31 mouse cellular contexts compared by ENCODE assay signal in genomic region chr10:118028831-118029230, GRCm38 (mm10).
A peak's percentile ranks its signal among the peaks of the same experiment; 100 is the strongest.
DNase-seq lines count a peak whose midpoint lies in the region; ATAC-seq lines count a peak whose summit lies in the region.
"Had no signal": no experiment of that assay in that cellular context is flagged by ENCODE, and none has a peak within 500 bp of the region (broad histone marks: within the 10 kb centered on the region; RNA-seq: fewer than 3 reads in every experiment).

No protein-coding gene starts in this region.

- H3K4me1 ChIP-seq in kidney, embryonic 14.5 days (ENCODE audit: control insufficient read depth, insufficient read depth, low read length), result no peaks in the 10 kb centered on the region
- H3K4me1 ChIP-seq: embryonic facial prominence, embryonic 13.5 days; heart, embryonic 12.5 days; hindbrain, embryonic 10.5 days; hindbrain, embryonic 15.5 days; intestine, embryonic 15.5 days; liver, embryonic 12.5 days; midbrain, embryonic 12.5 days; neural tube, embryonic 12.5 days; stomach, embryonic 15.5 days had no signal

- peak; percentile 67 for DNase-seq in ovary, adult 18-20 months (ENCODE audit: low spot score)
- DNase-seq in ovary, postnatal 10 days (ENCODE audit: low spot score), result no peak
- DNase-seq in NIH3T3 (ENCODE audit: low read depth), result peak; percentile 45
- peak; percentile 84 for DNase-seq in adrenal gland, adult 8-10 months
- peak; percentile 59 for DNase-seq in fibroblast of lung, adult 2 months (ENCODE audit: low read depth)
- no peak for DNase-seq in Muller cell, postnatal 12 days (ENCODE audit: inconsistent ontology term)
- DNase-seq: cerebellum, adult 11 months; cerebellum, postnatal 10 days; heart, adult 2 months; heart, postnatal 14 days; kidney, adult 9 months; kidney, postnatal 14 days; liver, postnatal 0 days; lung, postnatal 4 days; right cerebral cortex, postnatal 25 days; thymus, postnatal 14 days had no signal

- no peak for ATAC-seq in kidney, embryonic 14.5 days (ENCODE audit: low FRiP score, low TSS enrichment)
- ATAC-seq: activated CD4-positive, CD25-positive, alpha-beta regulatory T cell, adult 4 months; forebrain, embryonic 16.5 days; intestine, embryonic 15.5 days; liver, embryonic 12.5 days; liver, postnatal 0 days had no signal

- whole genome bisulfite sequencing in kidney, embryonic 14.5 days, result 88% methylated on average over 9 of the region's 9 CpGs

- no peak overlapping the region for H3K4me3 ChIP-seq in kidney, embryonic 14.5 days (ENCODE audit: low read length)
- H3K4me3 ChIP-seq: embryonic facial prominence, embryonic 13.5 days; heart, adult 2 months; heart, embryonic 12.5 days; hindbrain, embryonic 10.5 days; hindbrain, embryonic 15.5 days; intestine, embryonic 15.5 days; left cerebral cortex, adult 2 months; liver, embryonic 12.5 days; megakaryocyte, embryonic 14.5 days; midbrain, embryonic 12.5 days; myocyte; neural tube, embryonic 12.5 days; stomach, embryonic 15.5 days had no signal

- H3K9ac ChIP-seq in kidney, embryonic 14.5 days (ENCODE audit: low read depth, low read length), result no peak overlapping the region
- H3K9ac ChIP-seq: embryonic facial prominence, embryonic 13.5 days; heart, embryonic 12.5 days; hindbrain, embryonic 15.5 days; intestine, embryonic 15.5 days; liver, embryonic 12.5 days; liver, postnatal 0 days; midbrain, embryonic 12.5 days; neural tube, embryonic 12.5 days; stomach, embryonic 15.5 days had no signal

- H3K27ac ChIP-seq in kidney, embryonic 14.5 days (ENCODE audit: low read depth, low read length), result no peak overlapping the region
- H3K27ac ChIP-seq: embryonic facial prominence, embryonic 13.5 days; heart, adult 2 months; hindbrain, embryonic 10.5 days; hindbrain, embryonic 15.5 days; intestine, embryonic 15.5 days; left cerebral cortex, adult 2 months; liver, embryonic 12.5 days; midbrain, embryonic 12.5 days; neural tube, embryonic 12.5 days; stomach, embryonic 15.5 days had no signal

- H3K27me3 ChIP-seq in kidney, embryonic 14.5 days (ENCODE audit: control insufficient read depth, insufficient read depth, low read length), result no peaks in the 10 kb centered on the region
- H3K27me3 ChIP-seq: embryonic facial prominence, embryonic 13.5 days; heart, embryonic 12.5 days; hindbrain, embryonic 15.5 days; intestine, embryonic 15.5 days; liver, embryonic 12.5 days; megakaryocyte, embryonic 14.5 days; midbrain, embryonic 12.5 days; neural tube, embryonic 12.5 days; stomach, embryonic 15.5 days had no signal

- H3K9me3 ChIP-seq in kidney, embryonic 14.5 days (ENCODE audit: control insufficient read depth, low read length), result no peaks in the 10 kb centered on the region
- H3K9me3 ChIP-seq: embryonic facial prominence, embryonic 13.5 days; heart, embryonic 12.5 days; hindbrain, embryonic 10.5 days; hindbrain, embryonic 15.5 days; intestine, embryonic 15.5 days; midbrain, embryonic 12.5 days; neural tube, embryonic 12.5 days; stomach, embryonic 15.5 days had no signal

- no peaks in the 10 kb centered on the region for H3K36me3 ChIP-seq in kidney, embryonic 14.5 days (ENCODE audit: control insufficient read depth, insufficient read depth, low read length)
- H3K36me3 ChIP-seq: embryonic facial prominence, embryonic 13.5 days; heart, embryonic 12.5 days; hindbrain, embryonic 10.5 days; hindbrain, embryonic 15.5 days; intestine, embryonic 15.5 days; liver, embryonic 12.5 days; midbrain, embryonic 12.5 days; neural tube, embryonic 12.5 days; stomach, embryonic 15.5 days had no signal

- H3K4me2 ChIP-seq in kidney, embryonic 14.5 days (replicated peaks; ENCODE audit: low read depth, low read length), result no peak overlapping the region
- H3K4me2 ChIP-seq: embryonic facial prominence, embryonic 13.5 days; heart, embryonic 12.5 days; hindbrain, embryonic 15.5 days; intestine, embryonic 15.5 days; liver, embryonic 12.5 days; midbrain, embryonic 12.5 days; neural tube, embryonic 12.5 days; stomach, embryonic 15.5 days had no signal

Comparison
In these comparisons a context has a peak if more than half of its experiments do, and no peak if none do; other contexts are left out.
1. DNase-seq: peak in ovary, adult 18-20 months (single experiment), NIH3T3 (single experiment), adrenal gland, adult 8-10 months (single experiment) and fibroblast of lung, adult 2 months (single experiment); none in ovary, postnatal 10 days (single experiment) and Muller cell, postnatal 12 days (single experiment).